Mouse (Mus musculus) erythroblast, embryonic 14.5 days (primary cell): ENCODE data around the gene Epb41l2. TPM values are rescaled to one million over a fixed set of nuclear protein-coding genes. Genes with fewer than 3 reads are reported as not detected.

Source experiments
- H3K27me3 ChIP-seq: 2 replicates; pipeline ENCODE4 v1.6.1; 2012; ENCODE audit warnings: inconsistent platforms; ENCODE audit not compliant: control insufficient read depth
- H3K36me3 ChIP-seq: 2 replicates; pipeline ENCODE4 v1.6.1; 2012; ENCODE audit warnings: mild to moderate bottlenecking, inconsistent platforms; ENCODE audit not compliant: control insufficient read depth
- H3K4me1 ChIP-seq: 2 replicates; pipeline ENCODE4 v1.6.1; 2012; ENCODE audit warnings: inconsistent platforms; ENCODE audit not compliant: control insufficient read depth
- H3K4me3 ChIP-seq: replicated peaks from 2 replicates; pipeline ENCODE3; 2012; ENCODE audit warnings: moderate library complexity, mild to moderate bottlenecking, inconsistent platforms
- H3K9me3 ChIP-seq: 2 replicates; pipeline ENCODE4 v1.6.1; 2012; ENCODE audit warnings: low read length, inconsistent platforms, mixed read lengths; ENCODE audit not compliant: control insufficient read depth
- GATA1 ChIP-seq: IDR thresholded peaks from 2 replicates; pipeline ENCODE4 v1.6.1; 2012; ENCODE audit warnings: low read length, inconsistent platforms, mixed read lengths
- TAL1 ChIP-seq: IDR thresholded peaks from 3 replicates; pipeline ENCODE4 v1.6.1; 2012; ENCODE audit warnings: low read length, inconsistent platforms, mixed read lengths
- polyA plus RNA-seq: library from polyadenylated mRNA; stranded (reverse); fragments of >175 nt; gene quantifications from 2 replicates; pipeline ENCODE4 v1.2.3, GENCODE M21; 2012

The Epb41l2 gene
- polyA plus RNA-seq, 1 experiment, result 0.48 TPM

DNA sequence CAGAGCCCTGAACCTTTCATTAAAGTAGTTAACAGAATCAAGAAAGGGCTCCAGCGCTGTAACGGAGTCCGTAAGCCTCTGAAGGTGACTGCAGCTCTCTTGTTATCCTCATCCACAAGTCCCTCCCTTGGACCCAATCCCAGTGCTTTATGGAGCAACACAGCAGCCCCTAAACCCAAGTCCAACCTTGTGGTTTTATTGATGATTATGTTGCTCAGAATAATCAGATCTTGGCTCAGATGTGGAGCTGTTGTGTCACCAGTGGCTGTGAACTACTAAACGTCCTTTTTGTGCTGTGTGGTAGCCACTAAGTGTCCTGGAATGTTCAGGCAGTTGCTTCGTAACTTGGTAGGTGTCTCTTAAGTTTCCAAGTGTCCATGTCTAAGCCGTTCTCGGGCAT is 33.2 kb downstream of the Epb41l2 start:
- Histone ChIP-seq H3K36me3 (no peaks in the 10 kb centered on the region), H3K4me1 (peaks cover 9% of the 10 kb centered on the region), H3K4me3 (no peak overlapping the region), H3K27me3 (no peaks in the 10 kb centered on the region), H3K9me3 (no peaks in the 10 kb centered on the region)
- no peak for TF ChIP-seq GATA1
- no peak for TF ChIP-seq TAL1

DNA sequence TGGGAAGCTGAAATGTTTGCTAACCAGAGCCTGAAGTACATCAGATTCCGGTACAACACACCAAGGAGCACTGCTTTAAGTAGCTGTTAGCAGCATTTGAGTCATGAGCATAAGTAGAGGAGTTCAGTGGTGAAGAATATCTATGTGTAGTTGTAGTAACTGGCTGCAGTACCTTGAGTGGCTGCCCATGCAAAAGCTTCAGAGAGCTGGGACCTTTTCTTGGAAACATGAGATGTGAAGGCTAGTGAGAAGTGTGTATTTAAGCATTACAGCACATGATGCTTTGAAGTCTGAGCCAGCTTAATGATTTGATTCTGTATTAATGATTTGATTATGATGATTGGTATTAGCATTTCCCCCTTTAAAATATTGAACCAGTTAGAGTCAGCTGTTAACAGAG is 34.1 kb downstream of the Epb41l2 start:
- Histone ChIP-seq H3K4me1 (peaks cover 9% of the 10 kb centered on the region), H3K9me3 (no peaks in the 10 kb centered on the region), H3K4me3 (no peak overlapping the region), H3K36me3 (no peaks in the 10 kb centered on the region), H3K27me3 (no peaks in the 10 kb centered on the region)
- TF ChIP-seq GATA1, result no peak
- TF ChIP-seq TAL1, result no peak

DNA sequence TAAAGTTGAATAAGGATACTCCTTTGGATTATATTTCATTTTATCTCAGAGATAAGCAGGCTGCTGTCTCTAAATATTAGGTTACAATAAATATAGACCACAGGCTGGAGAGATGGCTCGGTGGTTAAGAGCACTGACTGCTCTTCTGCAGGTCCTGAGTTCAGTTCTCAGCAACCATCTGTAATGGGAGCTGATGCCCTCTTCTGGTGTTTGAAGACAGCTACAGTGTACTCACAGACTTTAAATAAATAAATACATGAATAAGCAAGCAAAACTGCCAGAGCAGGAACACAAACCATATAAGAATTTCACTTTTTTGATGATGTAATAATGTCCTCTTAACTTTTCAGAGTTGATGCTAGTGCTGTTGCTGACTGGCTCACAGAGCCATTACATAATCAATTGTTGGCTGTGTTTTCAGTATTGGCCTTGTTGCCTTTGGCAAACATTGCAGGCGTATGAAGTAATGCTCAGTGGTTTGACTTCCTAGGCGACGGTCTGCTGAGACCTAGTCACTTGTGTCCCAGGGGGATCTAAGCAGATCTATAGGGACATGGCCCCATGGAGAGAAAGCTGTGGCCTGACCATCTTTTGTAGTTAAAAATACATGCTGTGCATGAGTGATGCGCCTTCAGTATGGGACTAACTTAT is 35.8 kb downstream of the Epb41l2 start:
- Histone ChIP-seq H3K4me3 (no peak overlapping the region), H3K4me1 (peaks cover 9% of the 10 kb centered on the region), H3K9me3 (no peaks in the 10 kb centered on the region), H3K27me3 (no peaks in the 10 kb centered on the region), H3K36me3 (no peaks in the 10 kb centered on the region)
- no peak for TF ChIP-seq GATA1

DNA sequence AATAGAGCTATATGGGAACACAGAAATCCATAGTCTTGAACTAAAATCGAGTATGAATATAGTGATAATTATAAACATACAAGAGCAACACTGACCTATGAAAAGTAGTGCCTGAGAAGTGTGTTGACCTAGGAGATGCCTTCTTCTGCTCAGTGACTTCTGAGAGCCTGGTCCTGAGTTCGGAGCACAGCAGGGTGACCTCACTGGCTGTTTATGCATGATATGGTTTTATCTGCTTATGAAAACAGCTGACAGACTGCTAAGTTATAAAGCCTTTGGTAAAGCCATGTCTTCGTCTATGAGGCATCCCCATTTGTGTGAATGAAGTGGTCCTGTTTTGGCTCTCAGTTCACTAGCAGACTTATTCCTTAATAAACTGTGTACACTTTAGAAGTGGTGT is 37.3 kb downstream of the Epb41l2 start:
- no peaks in the 10 kb centered on the region for H3K9me3 ChIP-seq
- H3K36me3 ChIP-seq, result no peaks in the 10 kb centered on the region
- H3K4me3 ChIP-seq, result no peak overlapping the region
- peaks cover 9% of the 10 kb centered on the region for H3K4me1 ChIP-seq
- no peak for TF ChIP-seq TAL1
- no peaks in the 10 kb centered on the region; the same call in 1 of the 2 replicates for H3K27me3 ChIP-seq

DNA sequence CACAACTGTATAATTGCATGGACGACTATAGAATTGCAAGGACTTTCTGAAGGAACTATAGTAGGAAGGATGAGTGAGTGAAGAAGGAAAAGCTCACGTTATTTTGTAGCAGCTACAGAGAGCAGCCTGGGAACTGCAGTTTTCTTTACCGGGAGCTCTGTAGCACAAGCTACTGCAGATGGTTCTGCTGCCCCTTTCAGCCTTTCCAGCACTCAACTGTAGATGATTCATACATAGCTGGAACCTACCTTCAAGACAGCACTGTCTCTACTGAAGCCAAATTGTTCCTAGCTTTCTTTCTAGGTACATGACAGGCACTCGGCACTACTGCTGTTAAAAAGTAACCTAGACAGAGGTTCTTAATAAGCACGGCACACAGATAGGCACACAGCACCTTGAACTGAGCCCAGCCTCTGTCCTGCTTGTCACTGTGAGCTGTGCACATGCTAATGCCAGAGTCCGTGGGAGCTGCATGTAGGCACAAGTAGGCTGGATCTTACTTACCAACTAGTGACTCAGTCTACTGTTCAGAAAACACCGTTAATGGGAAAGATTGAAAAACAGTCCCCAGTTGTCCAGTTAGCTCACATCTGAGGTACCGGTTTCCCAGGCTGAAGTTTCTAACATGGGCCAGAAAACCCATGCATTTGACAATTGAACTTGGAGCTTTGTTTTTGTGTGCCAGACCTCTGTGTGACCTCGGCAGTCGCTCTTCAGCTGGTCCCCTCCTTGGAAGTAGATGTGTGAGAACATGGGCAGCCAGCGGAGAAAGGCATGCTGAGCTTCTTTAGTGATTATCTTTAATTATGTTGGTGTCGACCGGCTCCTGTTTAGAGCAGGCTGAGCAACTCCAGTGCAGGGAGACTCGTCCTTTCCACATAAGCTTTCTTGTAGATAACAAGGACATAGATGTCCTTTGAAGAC is 38.4 kb downstream of the Epb41l2 start:
- no peak for TF ChIP-seq TAL1
- no peak for TF ChIP-seq GATA1
- Histone ChIP-seq H3K4me1 (peaks cover 9% of the 10 kb centered on the region), H3K36me3 (no peaks in the 10 kb centered on the region)

DNA sequence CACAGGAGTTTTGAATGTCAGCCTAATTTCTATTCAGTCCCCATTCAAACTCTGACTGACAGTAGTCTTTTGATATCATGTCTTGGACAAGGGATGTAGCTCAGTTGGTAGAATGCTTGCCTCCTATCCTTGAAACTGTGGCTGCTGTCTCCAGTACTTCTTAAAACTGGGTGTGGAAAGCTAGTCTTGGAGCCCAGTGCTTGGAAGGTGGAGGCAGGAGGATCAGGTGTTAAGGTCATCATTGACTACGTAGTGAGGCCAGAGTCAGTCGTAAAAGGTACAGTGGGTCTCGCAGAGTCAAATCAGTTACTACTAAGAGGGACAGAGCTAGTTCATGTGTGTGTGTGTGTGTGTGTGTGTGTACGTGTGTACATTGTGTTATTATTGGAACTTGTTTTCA is 39.4 kb downstream of the Epb41l2 start:
- H3K4me3 ChIP-seq, result no peak overlapping the region
- peaks cover 9% of the 10 kb centered on the region for H3K4me1 ChIP-seq
- TF ChIP-seq TAL1 (no peak), GATA1 (no peak)
- no peaks in the 10 kb centered on the region; the same call in 1 of the 2 replicates for H3K27me3 ChIP-seq
- H3K9me3 ChIP-seq, result no peaks in the 10 kb centered on the region
- H3K36me3 ChIP-seq, result no peaks in the 10 kb centered on the region

More for the DNA sequence above, 38.4 kb downstream of the Epb41l2 start:
- Histone ChIP-seq H3K9me3 (no peaks in the 10 kb centered on the region), H3K4me3 (no peak overlapping the region), H3K27me3 (no peaks in the 10 kb centered on the region; the same call in 1 of the 2 replicates)

DNA sequence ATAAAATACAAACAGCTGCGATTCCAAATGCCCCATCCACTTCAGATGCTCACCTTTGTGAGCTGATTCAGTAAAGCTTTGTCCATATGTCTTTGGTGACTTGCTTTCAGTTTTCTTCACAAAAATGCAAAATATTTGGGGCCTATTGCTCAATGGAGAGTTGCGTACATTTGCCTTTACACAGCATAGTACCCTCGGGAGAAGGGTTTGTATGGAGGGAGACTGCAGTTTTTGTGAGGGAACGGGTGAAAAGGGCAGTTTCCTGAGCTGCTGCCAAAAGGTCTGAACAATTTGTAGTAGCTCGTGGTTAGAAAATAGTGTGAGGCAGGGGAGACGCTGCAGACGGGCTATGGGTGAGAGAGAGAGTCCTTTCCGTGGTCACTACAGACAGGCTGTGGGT is 40.5 kb downstream of the Epb41l2 start:
- peaks cover 9% of the 10 kb centered on the region for H3K4me1 ChIP-seq
- H3K4me3 ChIP-seq, result no peak overlapping the region
- no peaks in the 10 kb centered on the region for H3K36me3 ChIP-seq
- H3K9me3 ChIP-seq, result no peaks in the 10 kb centered on the region
- no peak for TF ChIP-seq TAL1
- no peak for TF ChIP-seq GATA1
- H3K27me3 ChIP-seq, result peaks cover 2% of the 10 kb centered on the region; the same call in 1 of the 2 replicates

DNA sequence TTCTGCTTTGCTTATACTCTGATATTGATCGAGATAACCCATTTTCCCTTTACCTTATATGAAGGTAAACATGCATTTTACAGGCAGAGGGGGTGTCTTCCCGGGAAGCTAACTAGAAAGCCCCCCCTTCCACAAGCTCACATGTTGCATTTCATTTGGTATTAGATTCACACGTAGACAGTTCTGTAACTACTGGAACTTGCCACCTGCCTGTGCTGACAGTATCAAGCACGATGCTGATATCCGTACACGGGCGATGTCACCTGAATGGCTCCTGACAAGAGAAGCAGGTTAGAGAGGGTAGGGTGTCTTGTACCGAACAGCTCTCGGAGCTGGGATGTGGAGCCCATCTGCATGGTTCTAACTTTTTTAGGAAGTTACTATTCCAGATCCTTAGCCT is 41.0 kb downstream of the Epb41l2 start:
- Histone ChIP-seq H3K4me1 (peaks cover 9% of the 10 kb centered on the region), H3K4me3 (no peak overlapping the region), H3K9me3 (no peaks in the 10 kb centered on the region), H3K36me3 (no peaks in the 10 kb centered on the region), H3K27me3 (peaks cover 2% of the 10 kb centered on the region; the same call in 1 of the 2 replicates)
- no peak for TF ChIP-seq TAL1
- TF ChIP-seq GATA1, result no peak

DNA sequence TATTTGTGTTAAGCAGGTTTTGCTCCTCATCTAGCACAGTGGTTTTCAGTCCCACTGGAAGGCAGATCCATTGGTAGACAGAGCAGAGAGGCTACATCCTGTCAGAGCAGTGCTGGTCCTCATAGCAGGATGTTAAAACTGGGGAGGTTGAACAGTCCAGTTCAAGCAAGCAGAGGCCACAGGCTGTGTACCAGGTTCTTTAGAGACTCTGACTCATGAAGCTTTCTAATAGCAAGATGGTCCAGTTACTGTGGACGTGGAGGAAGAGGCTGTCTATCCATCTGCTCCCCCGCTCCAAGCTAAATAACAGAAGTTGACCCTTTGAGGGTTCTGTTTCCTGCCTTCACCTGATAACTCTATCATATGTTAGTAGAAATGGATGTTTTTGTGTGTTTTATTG is 41.8 kb downstream of the Epb41l2 start:
- TF ChIP-seq TAL1, result no peak
- no peak for TF ChIP-seq GATA1
- Histone ChIP-seq H3K4me1 (peaks cover 6% of the 10 kb centered on the region), H3K36me3 (no peaks in the 10 kb centered on the region), H3K9me3 (no peaks in the 10 kb centered on the region), H3K27me3 (peaks cover 2% of the 10 kb centered on the region; the same call in 1 of the 2 replicates), H3K4me3 (no peak overlapping the region)
